Mouse (Mus musculus) myocyte (in vitro differentiated cells): Measurements from ENCODE around the gene Cited2.

ENCODE experiments used
- E2F4 ChIP-seq: IDR thresholded peaks from one replicate; pipeline ENCODE4 v1.6.1; 2011; ENCODE audit warnings: mild to moderate bottlenecking, control low read depth, moderate library complexity; ENCODE audit not compliant: insufficient read depth
- MAX ChIP-seq: IDR thresholded peaks from one replicate; pipeline ENCODE4 v1.6.1; 2011; ENCODE audit warnings: low read depth, mild to moderate bottlenecking, control low read depth
- MYOD1 ChIP-seq, 3 experiments: IDR thresholded peaks; one replicate each; pipeline ENCODE4 v1.6.1; 2011; ENCODE audit warnings: control low read depth in 2 of 3, low read depth in 2 of 3, mild to moderate bottlenecking in 2 of 3, moderate library complexity in 1 of 3; ENCODE audit not compliant: insufficient read length in 2 of 3, control insufficient read depth in 1 of 3
- MYOG ChIP-seq, 3 experiments: IDR thresholded peaks; one replicate each; pipeline ENCODE4 v1.6.1; 2011; ENCODE audit warnings: control low read depth in 2 of 3, low read depth in 2 of 3, mild to moderate bottlenecking in 2 of 3; ENCODE audit not compliant: insufficient read length in 2 of 3, control insufficient read depth in 1 of 3, insufficient read depth in 1 of 3
- POLR2A ChIP-seq: IDR thresholded peaks from one replicate; pipeline ENCODE4 v1.6.1; 2011; ENCODE audit warnings: low read depth, mild to moderate bottlenecking, control low read depth, moderate library complexity; ENCODE audit not compliant: insufficient read length
- POLR2AphosphoS2 ChIP-seq: IDR thresholded peaks from one replicate; pipeline ENCODE4 v1.6.1; 2011; ENCODE audit warnings: low read depth, control low read depth; ENCODE audit not compliant: insufficient read length
- TCF12 ChIP-seq: IDR thresholded peaks from one replicate; pipeline ENCODE4 v1.6.1; 2011; ENCODE audit warnings: mild to moderate bottlenecking, control low read depth; ENCODE audit not compliant: poor library complexity, insufficient read depth, severe bottlenecking
- TCF3 ChIP-seq: IDR thresholded peaks from one replicate; pipeline ENCODE4 v1.6.1; 2011; ENCODE audit warnings: low read depth, control low read depth; ENCODE audit not compliant: insufficient read length

DNA sequence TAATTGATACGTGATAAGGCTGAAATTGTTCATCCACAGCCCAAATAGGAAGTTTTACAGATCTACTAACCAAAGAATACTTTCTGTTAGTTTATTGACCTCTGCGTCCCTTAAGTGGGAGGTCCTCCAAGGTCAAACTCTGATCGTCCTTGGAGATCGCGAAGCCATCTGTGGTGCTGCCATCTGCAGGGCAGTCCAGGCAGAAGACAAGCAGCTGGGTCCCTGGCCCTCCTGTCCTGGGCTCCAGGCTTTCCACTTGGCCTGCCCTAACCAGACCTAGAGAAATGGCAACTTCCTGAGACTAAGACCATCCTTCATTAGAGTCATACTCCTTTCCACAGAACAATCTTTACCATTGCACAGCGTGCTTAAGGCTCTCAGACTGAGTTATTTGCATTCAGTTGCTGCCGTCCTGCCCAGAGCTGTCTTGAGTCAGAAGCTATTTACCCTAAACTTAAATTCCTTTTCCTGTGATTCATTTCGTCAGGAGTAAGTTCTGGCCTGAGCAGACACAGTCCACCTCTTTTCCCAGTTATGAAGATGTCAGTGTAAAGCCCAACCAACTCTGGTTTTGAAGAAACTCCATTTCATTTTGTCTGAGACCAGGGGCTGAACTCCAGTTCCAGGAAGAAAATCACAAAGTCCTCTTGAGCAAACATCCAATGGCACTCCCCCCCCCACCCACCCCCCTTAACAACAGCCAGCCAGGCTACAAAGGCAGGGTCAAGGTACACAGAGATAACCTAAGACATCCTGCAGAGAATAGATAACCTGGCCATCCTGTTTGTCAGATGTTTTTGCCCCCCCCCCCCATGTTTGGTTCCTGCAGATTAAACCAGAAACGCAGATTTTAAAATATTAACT is 38.0 kb downstream of the Cited2 start:
- no peak for TF ChIP-seq POLR2A
- no peak for TF ChIP-seq TCF3
- no peak for TF ChIP-seq MYOD1 (IDR thresholded peaks at IDR 0.05; ENCODE audit: control insufficient read depth in 1 of 3, insufficient read length in 2 of 3, low read depth in 2 of 3)
- no peak for TF ChIP-seq MAX
- no peak for TF ChIP-seq MYOG (IDR thresholded peaks at IDR 0.05; ENCODE audit: control insufficient read depth in 1 of 3, insufficient read depth in 1 of 3, insufficient read length in 2 of 3, low read depth in 2 of 3)
- no peak for TF ChIP-seq TCF12
- TF ChIP-seq E2F4, result no peak
- no peak for TF ChIP-seq POLR2AphosphoS2
